Mouse (Mus musculus): ENCODE results near the gene Rab3gap1.

- TF ChIP-seq POLR2A (IDR thresholded peaks at IDR 0.05; ENCODE audit: control insufficient read depth, extremely low read depth, insufficient read depth, low read length, poor library complexity) (no peak), CTCF (IDR thresholded peaks at IDR 0.05; ENCODE audit: borderline replicate concordance, control insufficient read depth, extremely low read depth, insufficient read depth, low read length, poor library complexity) (no peak)
These were observed 105.5 kb downstream of the Rab3gap1 start for GRCm38 (mm10) chr1:127974082-127974481.

Data from thymus, adult 2 months (tissue).